Mouse (Mus musculus): ENCODE measurements at regions not wholly inside any gene's neighbourhood (a gene's known extent, or its start where the extent isn't known, plus 50 kb on each side); places are given as distances from the start of the nearest gene placed in this dataset.
"Not testable (repeated sequence)": the region's sequence is repeated elsewhere in the genome, so short reads cannot be mapped to it uniquely, and the experiment has no call there.

DNA sequence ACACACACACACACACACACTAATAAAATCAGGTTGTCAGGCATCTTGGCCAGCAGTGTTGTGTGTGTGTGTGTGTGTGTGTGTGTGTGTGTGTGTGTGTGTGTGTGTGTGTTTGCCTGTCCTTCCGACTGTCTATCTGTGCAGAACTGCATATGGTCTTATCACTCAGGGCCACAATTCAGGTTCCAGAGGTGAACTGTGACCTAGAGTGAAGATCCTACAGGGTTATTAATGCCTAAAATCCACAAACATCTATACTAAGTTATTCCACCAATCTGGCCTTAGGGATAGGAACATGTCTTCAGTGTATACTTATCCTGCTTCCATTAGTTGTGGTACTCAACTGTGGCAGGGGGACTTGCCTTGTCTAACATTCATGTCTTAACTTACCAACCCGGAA lies 96.7 kb downstream of the Zfp369 start:
- H3K27me3 ChIP-seq (ENCODE audit: control insufficient read depth, insufficient read depth, low read length); ATAC-seq (replicated peaks; ENCODE audit: insufficient number of reproducible peaks, low FRiP score, low TSS enrichment, low read depth); H3K4me1 ChIP-seq (ENCODE audit: control insufficient read depth, insufficient read depth, low read length); H3K9me3 ChIP-seq (replicated peaks; ENCODE audit: control insufficient read depth, low read length); H3K4me2 ChIP-seq (ENCODE audit: low read depth, low read length); H3K4me3 ChIP-seq (ENCODE audit: low read depth, low read length); H3K9ac ChIP-seq (replicated peaks; ENCODE audit: low read length); H3K36me3 ChIP-seq (replicated peaks; ENCODE audit: control insufficient read depth, insufficient read depth, low read depth, low read length); H3K27ac ChIP-seq (replicated peaks; ENCODE audit: low read depth, low read length); DNase-seq (ENCODE audit: low spot score): not testable (repeated sequence)
- 91% methylated on average over 1 of the region's 2 CpGs for WGBS

- 45% methylated on average over 19 of the region's 21 CpGs for WGBS
- DNase-seq (ENCODE audit: low spot score); H3K36me3 ChIP-seq (replicated peaks; ENCODE audit: control insufficient read depth, insufficient read depth, low read depth, low read length); H3K4me1 ChIP-seq (ENCODE audit: control insufficient read depth, insufficient read depth, low read length); H3K4me2 ChIP-seq (ENCODE audit: low read depth, low read length); H3K9me3 ChIP-seq (replicated peaks; ENCODE audit: control insufficient read depth, low read length); H3K27me3 ChIP-seq (ENCODE audit: control insufficient read depth, insufficient read depth, low read length); H3K27ac ChIP-seq (replicated peaks; ENCODE audit: low read depth, low read length); H3K4me3 ChIP-seq (ENCODE audit: low read depth, low read length); ATAC-seq (replicated peaks; ENCODE audit: insufficient number of reproducible peaks, low FRiP score, low TSS enrichment, low read depth); H3K9ac ChIP-seq (replicated peaks; ENCODE audit: low read length): not testable (repeated sequence)
Observed at GRCm38 (mm10) chr13:65379411-65379810, 100.8 kb downstream of the Zfp369 start.

DNA sequence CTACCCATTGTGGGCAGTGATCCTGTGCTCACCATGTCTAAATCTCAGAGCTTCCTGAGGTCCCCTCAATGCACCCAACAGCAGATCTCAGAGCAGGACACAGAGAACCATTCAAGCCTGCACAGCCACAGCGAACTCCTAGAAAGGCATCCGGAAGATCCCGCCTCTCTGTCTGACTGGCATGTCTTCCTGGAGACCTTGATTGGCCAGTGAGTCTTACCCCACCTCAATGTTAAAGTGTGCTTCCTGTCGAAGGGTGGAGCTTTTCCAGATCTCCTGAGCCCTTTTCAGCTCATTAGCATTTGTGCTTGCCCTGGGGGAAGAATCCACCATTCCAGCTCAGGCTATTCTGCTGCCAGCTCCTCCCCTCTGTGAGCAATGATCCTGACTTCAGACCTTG lies 97.5 kb upstream of the Gm10139 start:
- WGBS = 42% methylated on average over 1 of the region's 4 CpGs
- ATAC-seq (replicated peaks; ENCODE audit: insufficient number of reproducible peaks, low FRiP score, low TSS enrichment, low read depth); H3K4me1 ChIP-seq (ENCODE audit: control insufficient read depth, insufficient read depth, low read length); H3K9ac ChIP-seq (replicated peaks; ENCODE audit: low read length); H3K27ac ChIP-seq (replicated peaks; ENCODE audit: low read depth, low read length); H3K4me2 ChIP-seq (ENCODE audit: low read depth, low read length); H3K4me3 ChIP-seq (ENCODE audit: low read depth, low read length); H3K27me3 ChIP-seq (ENCODE audit: control insufficient read depth, insufficient read depth, low read length); H3K9me3 ChIP-seq (replicated peaks; ENCODE audit: control insufficient read depth, low read length); DNase-seq (ENCODE audit: low spot score); H3K36me3 ChIP-seq (replicated peaks; ENCODE audit: control insufficient read depth, insufficient read depth, low read depth, low read length): not testable (repeated sequence)

- H3K27me3 ChIP-seq (ENCODE audit: control insufficient read depth, insufficient read depth, low read length); H3K4me3 ChIP-seq (ENCODE audit: low read depth, low read length); H3K4me1 ChIP-seq (ENCODE audit: control insufficient read depth, insufficient read depth, low read length); ATAC-seq (replicated peaks; ENCODE audit: insufficient number of reproducible peaks, low FRiP score, low TSS enrichment, low read depth); H3K27ac ChIP-seq (replicated peaks; ENCODE audit: low read depth, low read length); H3K4me2 ChIP-seq (ENCODE audit: low read depth, low read length); H3K36me3 ChIP-seq (replicated peaks; ENCODE audit: control insufficient read depth, insufficient read depth, low read depth, low read length); H3K9ac ChIP-seq (replicated peaks; ENCODE audit: low read length); H3K9me3 ChIP-seq (replicated peaks; ENCODE audit: control insufficient read depth, low read length): not testable (repeated sequence)
- 12% methylated on average over 21 of the region's 28 CpGs for WGBS
- DNase-seq (ENCODE audit: low spot score) = peak; percentile 0
Observed at GRCm38 (mm10) chr13:65420201-65420600, 92.3 kb upstream of the Gm10139 start.
